Mouse (Mus musculus) gastrocnemius, postnatal 4 days (tissue): ENCODE data around the gene Ubac2. TPM values are rescaled to one million over a fixed set of nuclear protein-coding genes. Genes with fewer than 3 reads are reported as not detected.

Source experiments
- total RNA-seq, 2 experiments: library from RNA; stranded (reverse); gene quantifications; 2 replicates each; pipeline ENCODE4 v1.2.3; 2021

Ubac2 gene
- total RNA-seq, 2 experiments from 2014 or later: 28.4 to 30.6 TPM

Other genes with a start within 250 kb of the Ubac2 start
- 10 to 100 TPM; 40.2 to 44.6 TPM for gene Dock9, start 80.8 kb upstream of the Ubac2 start, total RNA-seq
- gene Gpr18, start 37.2 kb downstream of the Ubac2 start, total RNA-seq: not detected
- gene Gpr183, start 86.6 kb downstream of the Ubac2 start, total RNA-seq: 1 to 10 TPM; 2.2 to 2.3 TPM
- not detected for gene Timm8a2, start 156.1 kb downstream of the Ubac2 start, total RNA-seq
- 10 to 100 TPM; 76.2 to 79.7 TPM for gene Tm9sf2, start 228.4 kb downstream of the Ubac2 start, total RNA-seq